Mouse (Mus musculus) CH12F3 (cell line): ENCODE data around the gene Gss.

Experiments
- in situ Hi-C: fragments of 300-500 bp; cut with MboI; formaldehyde crosslinking; loops from 2 replicates; pipeline ENCODE4 v1.14.3; 2020; ENCODE audit warnings: low sequenced_read_pairs

Gss gene

DNA sequence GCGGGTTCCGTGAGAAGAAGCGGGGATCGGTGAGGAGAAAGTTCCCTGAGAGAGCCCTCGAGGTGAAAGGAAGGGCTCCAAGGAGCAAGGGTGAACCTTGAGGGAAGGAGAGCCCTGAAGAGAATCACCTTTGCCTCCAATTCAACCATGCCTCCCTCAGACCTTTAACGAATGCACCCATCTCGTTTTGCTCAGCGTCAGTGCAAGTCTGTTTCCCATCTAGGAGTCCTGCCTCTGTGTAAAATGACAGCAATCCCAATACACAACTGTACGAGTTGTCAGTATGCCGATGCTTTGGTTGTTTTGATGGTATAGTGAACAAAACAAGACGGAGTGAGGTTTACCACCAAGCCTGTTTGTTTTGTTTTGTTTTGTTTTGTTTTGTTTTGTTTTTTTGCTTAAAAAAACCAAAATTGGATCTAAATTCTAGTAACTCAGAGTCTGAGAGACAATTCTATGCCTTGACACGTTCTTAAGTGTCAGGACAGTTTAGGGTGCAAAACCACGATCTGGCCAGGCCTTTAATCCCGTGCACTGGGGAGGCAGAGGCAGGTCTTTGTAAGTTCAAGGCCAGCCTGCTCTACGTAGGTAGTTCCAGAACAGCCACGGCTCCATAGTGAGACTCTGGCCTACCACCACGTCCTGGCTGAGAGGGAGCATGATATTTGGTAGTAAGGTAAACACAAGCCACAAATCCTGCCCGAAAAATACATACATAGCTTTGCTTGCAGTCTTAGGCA lies 73.9 kb downstream of the Gss start:
- in situ Hi-C loops: loop anchor here (5.0 to 10.0 kb wide), 2 partner anchors 64 to 246 kb away; no protein-coding TSS in a partner anchor

DNA sequence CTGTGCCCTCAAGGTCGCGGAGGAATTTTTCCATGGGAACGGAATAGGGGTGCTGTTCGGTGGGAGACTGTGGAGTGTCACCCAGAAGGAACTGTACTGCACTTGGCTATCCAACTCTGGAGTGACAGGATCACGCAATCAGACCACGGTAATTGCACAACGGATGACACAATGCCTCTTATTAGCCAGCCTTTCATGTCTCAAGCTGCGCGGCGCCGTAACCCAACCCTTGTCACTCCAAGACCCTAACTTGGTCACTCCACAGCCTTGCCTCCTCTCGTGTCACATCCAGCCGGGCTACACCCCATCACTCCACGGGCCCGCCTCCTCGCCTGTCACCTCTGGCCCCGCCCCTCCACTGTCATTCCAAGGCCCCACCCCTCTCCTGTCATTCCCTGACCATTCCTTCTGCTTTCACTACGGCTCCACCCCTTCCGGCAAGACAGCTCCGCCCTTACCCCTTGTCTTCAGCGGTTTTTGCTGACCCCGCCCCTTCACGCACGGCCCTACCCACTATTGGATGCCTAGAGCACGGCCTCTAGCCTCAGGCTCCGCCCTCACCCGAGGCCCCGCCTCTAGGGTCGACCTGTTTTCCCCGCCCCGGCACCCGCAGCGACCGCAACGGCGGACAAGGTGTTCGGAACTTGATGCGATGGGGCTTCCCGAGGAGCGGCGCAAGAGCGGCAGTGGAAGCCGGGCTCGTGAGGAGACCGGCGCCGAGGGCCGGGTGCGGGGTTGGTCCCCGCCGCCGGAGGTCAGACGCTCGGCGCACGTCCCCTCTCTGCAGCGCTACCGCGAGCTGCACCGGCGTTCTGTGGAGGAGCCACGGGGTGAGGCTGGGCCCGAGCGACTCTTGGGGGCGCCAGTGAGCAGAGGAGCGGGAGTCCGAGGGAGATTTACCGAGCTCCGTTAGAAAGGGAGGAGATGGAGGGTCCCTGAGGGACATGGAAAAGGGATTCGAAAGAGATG lies 74.9 kb downstream of the Gss start, which contains the start of the genes Acss2 and Ggt7:
Acss2 (plus strand) TSS at position 494 of the 969 bp plus-strand sequence.
Ggt7 (minus strand) TSS at position 783 of the 969 bp plus-strand sequence.
- in situ Hi-C loops: loop anchor here (5.0 to 10.0 kb wide), 2 partner anchors 65 to 247 kb away; no protein-coding TSS in a partner anchor

GRCm38 (mm10) chr2:155515941-155516340 lies 76.7 kb downstream of the Gss start:
- in situ Hi-C loops: loop anchor here (5.0 to 10.0 kb wide), 2 partner anchors 66 to 249 kb away; no protein-coding TSS in a partner anchor

GRCm38 (mm10) chr2:155514666-155515065 lies 77.9 kb downstream of the Gss start:
- in situ Hi-C loops: loop anchor here (5.0 to 10.0 kb wide), 3 partner anchors 68 to 250 kb away; no protein-coding TSS in a partner anchor

DNA sequence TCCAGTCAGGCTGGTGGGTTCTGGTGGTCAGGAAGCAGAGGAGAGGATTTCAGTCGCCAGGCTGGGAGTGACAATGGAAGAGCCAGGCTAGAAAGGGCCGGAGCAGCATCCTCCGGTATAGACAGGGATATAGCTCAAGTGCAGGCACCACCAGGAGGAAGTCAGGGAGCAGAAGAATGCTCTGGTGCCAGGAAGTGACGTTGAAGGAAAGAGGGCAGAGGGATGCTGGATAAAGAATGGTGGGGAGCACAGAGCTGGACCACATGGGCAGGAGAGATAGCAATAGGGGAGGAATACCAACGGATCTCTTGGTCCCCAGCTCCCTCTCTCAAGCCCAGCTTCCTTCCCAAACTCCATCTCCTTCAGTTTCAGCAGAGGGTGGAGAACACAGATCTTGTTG lies 79.1 kb downstream of the Gss start:
- in situ Hi-C loops: loop anchor here (5.0 to 10.0 kb wide), 2 partner anchors 109 to 251 kb away; no protein-coding TSS in a partner anchor
